In genomic region chr4:140131201-140131600, GRCm38 (mm10) we compare ENCODE assay signal across 22 mouse cellular contexts.
DNase-seq lines count a peak whose midpoint lies in the region; ATAC-seq and TF ChIP-seq lines count a peak whose summit lies in the region.
"Had no signal": no experiment of that assay in that cellular context is flagged by ENCODE, and none has a peak within 500 bp of the region (broad histone marks: within the 10 kb centered on the region; RNA-seq: fewer than 3 reads in every experiment).

No protein-coding gene starts in this region.

- H3K27ac ChIP-seq in hindbrain, embryonic 10.5 days = peak overlapping the region; percentile 79; the same call in 1 of the 2 replicates
- H3K27ac ChIP-seq in hindbrain, embryonic 12.5 days = no peak overlapping the region
- 0 out of 2 replicates have a peak overlapping the region, but pooled peaks have one; percentile 46 for H3K27ac ChIP-seq in midbrain, embryonic 14.5 days (replicated peaks; ENCODE audit: low read depth, low read length)
- no peak overlapping the region for H3K27ac ChIP-seq in heart, adult 2 months
- H3K27ac ChIP-seq: embryonic facial prominence, embryonic 15.5 days; gastrocnemius, adult 2 months; limb, embryonic 10.5 days had no signal

- intact Hi-C loops in heart, adult 2 months (cut with DNase I) = no loop called here

- H3K9ac ChIP-seq in hindbrain, embryonic 12.5 days = no peak overlapping the region
- no peak overlapping the region for H3K9ac ChIP-seq in midbrain, embryonic 14.5 days (replicated peaks; ENCODE audit: low read length)
- H3K9ac ChIP-seq in heart, adult 2 months (ENCODE audit: low read depth, low read length) = no peak overlapping the region
- H3K9ac ChIP-seq: embryonic facial prominence, embryonic 15.5 days; forebrain, postnatal 0 days had no signal

- peak; percentile 43 for DNase-seq in hindbrain, embryonic 10.5 days (ENCODE audit: low spot score)
- DNase-seq in retina, embryonic 14.5 days (ENCODE audit: low spot score) = peak; percentile 34
- DNase-seq in retina, postnatal 1 day = no peak
- peak; percentile 37 for DNase-seq in midbrain, embryonic 14.5 days
- no peak for DNase-seq in heart, adult 2 months
- DNase-seq: cerebellum, adult 9-10 months; forebrain, postnatal 0 days; gastrocnemius, adult 2 months; heart, postnatal 10 days; kidney, adult 2 months; lung, adult 18-20 months; lung, postnatal 14 days; right cerebral cortex, adult 18-20 months; thymus, postnatal 14 days had no signal

- no peak overlapping the region for H3K4me3 ChIP-seq in hindbrain, embryonic 10.5 days
- H3K4me3 ChIP-seq in hindbrain, embryonic 12.5 days = no peak overlapping the region
- no peak overlapping the region for H3K4me3 ChIP-seq in midbrain, embryonic 14.5 days (replicated peaks; ENCODE audit: low read depth, low read length)
- H3K4me3 ChIP-seq in heart, adult 2 months = no peak overlapping the region
- H3K4me3 ChIP-seq: embryonic facial prominence, embryonic 15.5 days; gastrocnemius, adult 2 months; limb, embryonic 10.5 days; megakaryocyte, embryonic 14.5 days had no signal

- H3K4me1 ChIP-seq in hindbrain, embryonic 10.5 days (replicated peaks) = peaks cover 60% of the 10 kb centered on the region
- H3K4me1 ChIP-seq in hindbrain, embryonic 12.5 days = peaks cover 30% of the 10 kb centered on the region
- peaks cover 30% of the 10 kb centered on the region for H3K4me1 ChIP-seq in midbrain, embryonic 14.5 days (ENCODE audit: control insufficient read depth, insufficient read depth, low read length)
- H3K4me1 ChIP-seq in heart, adult 2 months (ENCODE audit: control insufficient read depth, insufficient read depth, low read length) = no peaks in the 10 kb centered on the region
- H3K4me1 ChIP-seq: embryonic facial prominence, embryonic 15.5 days; megakaryocyte, embryonic 14.5 days had no signal

- 0 out of 2 replicates have a peak, but pooled peaks cover 7% of the 10 kb centered on the region for H3K27me3 ChIP-seq in hindbrain, embryonic 10.5 days (ENCODE audit: insufficient read depth, poor library complexity, severe bottlenecking)
- H3K27me3 ChIP-seq in hindbrain, embryonic 12.5 days = peaks cover 8% of the 10 kb centered on the region; the same call in 1 of the 2 replicates
- no peaks in the 10 kb centered on the region for H3K27me3 ChIP-seq in midbrain, embryonic 14.5 days (ENCODE audit: control insufficient read depth, insufficient read depth, low read length)
- H3K27me3 ChIP-seq in heart, adult 2 months (ENCODE audit: control insufficient read depth, insufficient read depth, low read length) = no peaks in the 10 kb centered on the region; the same call in 1 of the 2 replicates

- no peak overlapping the region for H3K4me2 ChIP-seq in hindbrain, embryonic 12.5 days (replicated peaks)
- no peak overlapping the region for H3K4me2 ChIP-seq in midbrain, embryonic 14.5 days (ENCODE audit: low read length)
- H3K4me2 ChIP-seq: embryonic facial prominence, embryonic 15.5 days; heart, embryonic 11.5 days had no signal

- no peaks in the 10 kb centered on the region for H3K36me3 ChIP-seq in hindbrain, embryonic 10.5 days
- no peaks in the 10 kb centered on the region for H3K36me3 ChIP-seq in hindbrain, embryonic 12.5 days
- H3K36me3 ChIP-seq in midbrain, embryonic 14.5 days (ENCODE audit: control insufficient read depth, insufficient read depth, low read length) = no peaks in the 10 kb centered on the region
- no peaks in the 10 kb centered on the region for H3K36me3 ChIP-seq in heart, adult 2 months (ENCODE audit: control insufficient read depth, insufficient read depth, low read length)
- H3K36me3 ChIP-seq: embryonic facial prominence, embryonic 15.5 days; G1E; limb, embryonic 10.5 days had no signal

- no peaks in the 10 kb centered on the region for H3K79me2 ChIP-seq in heart, adult 2 months (replicated peaks; ENCODE audit: control insufficient read depth, insufficient read depth, low read length)

- TF ChIP-seq POLR2A in heart, adult 2 months (IDR thresholded peaks at IDR 0.05; ENCODE audit: insufficient read depth, low read depth, low read length) = no peak

- WGBS in hindbrain, embryonic 10.5 days = 2% methylated on average over 5 of the region's 5 CpGs
- WGBS in hindbrain, embryonic 12.5 days = 1% methylated on average over 5 of the region's 5 CpGs
- 0% methylated on average over 5 of the region's 5 CpGs for WGBS in midbrain, embryonic 14.5 days
- 3% methylated on average over 5 of the region's 5 CpGs for WGBS in heart, adult 2 months

- no peaks in the 10 kb centered on the region for H3K9me3 ChIP-seq in hindbrain, embryonic 10.5 days
- no peaks in the 10 kb centered on the region for H3K9me3 ChIP-seq in hindbrain, embryonic 12.5 days (replicated peaks)
- H3K9me3 ChIP-seq in midbrain, embryonic 14.5 days (ENCODE audit: control insufficient read depth, low read length) = no peaks in the 10 kb centered on the region
- H3K9me3 ChIP-seq: embryonic facial prominence, embryonic 15.5 days; limb, embryonic 10.5 days had no signal

- no peak for TF ChIP-seq EP300 in heart, adult 2 months (IDR thresholded peaks at IDR 0.05; ENCODE audit: insufficient read depth, low read depth, low read length)

- TF ChIP-seq CTCF in heart, adult 2 months (IDR thresholded peaks at IDR 0.05) = no peak

- no peak for ATAC-seq in hindbrain, embryonic 12.5 days (ENCODE audit: low FRiP score)
- ATAC-seq in midbrain, embryonic 14.5 days (ENCODE audit: low FRiP score, low TSS enrichment) = no peak
- no peak for ATAC-seq in CD4-positive, CD25-positive, alpha-beta regulatory T cell, adult 4 months
- ATAC-seq: activated CD4-positive, CD25-positive, alpha-beta regulatory T cell, adult 4 months; forebrain, postnatal 0 days had no signal

Comparison
In these comparisons a context has a peak if more than half of its experiments do, and no peak if none do; other contexts are left out.
1. DNase-seq: peak in hindbrain, embryonic 10.5 days (single experiment), retina, embryonic 14.5 days (single experiment) and midbrain, embryonic 14.5 days (single experiment); none in retina, postnatal 1 day (single experiment) and heart, adult 2 months (0 of 2).
2. H3K27ac ChIP-seq: peak in hindbrain, embryonic 10.5 days (single experiment) and midbrain, embryonic 14.5 days (single experiment); none in hindbrain, embryonic 12.5 days (single experiment) and heart, adult 2 months (single experiment).